Mouse (Mus musculus) Patski (cell line): ENCODE measurements around the gene Tceanc. TPM values are rescaled to one million over a fixed set of nuclear protein-coding genes. Genes with fewer than 3 reads are reported as not detected.

Source experiments
- ATAC-seq: fragments of 100-300 bp; one replicate; pipeline ENCODE4 v1.8.0; 2021
- CTCF ChIA-PET: fragments of 350-600 bp; sonication (Branson Sonifier 250); formaldehyde crosslinking; loops from one replicate; lab custom pipeline; 2022; ENCODE audit warnings: inconsistent platforms; lab: Charles Lee
- POLR2A ChIA-PET: fragments of 350-600 bp; sonication (Branson Sonifier 250); formaldehyde crosslinking; loops from one replicate; lab custom pipeline; 2022; ENCODE audit warnings: antibody characterized with exemption, inconsistent platforms; lab: Charles Lee
- DNase-seq: peaks from one replicate; pipeline ENCODE4 v3.0.0-alpha.2; 2011; ENCODE audit warnings: low read depth, low spot score
- H3K27me3 ChIP-seq: fragments of 371-371 bp; one replicate; pipeline ENCODE4 v1.5.1; 2021
- CTCF ChIP-seq: fragments of 100-300 bp; IDR thresholded peaks from one replicate; pipeline ENCODE4 v1.5.1; 2021
- in situ Hi-C: fragments of 300-500 bp; cut with MboI; formaldehyde crosslinking; loops from 3 replicates; pipeline ENCODE4 v1.11.1; 2018; ENCODE audit warnings: low pct_unique_long_range_greater_than_20kb, mixed read lengths
- polyA plus RNA-seq: library from polyadenylated mRNA; unstranded; gene quantifications from one replicate; pipeline ENCODE4 v1.2.3, GENCODE M21; 2021

Tceanc gene
- 2.7 TPM for polyA plus RNA-seq

DNA sequence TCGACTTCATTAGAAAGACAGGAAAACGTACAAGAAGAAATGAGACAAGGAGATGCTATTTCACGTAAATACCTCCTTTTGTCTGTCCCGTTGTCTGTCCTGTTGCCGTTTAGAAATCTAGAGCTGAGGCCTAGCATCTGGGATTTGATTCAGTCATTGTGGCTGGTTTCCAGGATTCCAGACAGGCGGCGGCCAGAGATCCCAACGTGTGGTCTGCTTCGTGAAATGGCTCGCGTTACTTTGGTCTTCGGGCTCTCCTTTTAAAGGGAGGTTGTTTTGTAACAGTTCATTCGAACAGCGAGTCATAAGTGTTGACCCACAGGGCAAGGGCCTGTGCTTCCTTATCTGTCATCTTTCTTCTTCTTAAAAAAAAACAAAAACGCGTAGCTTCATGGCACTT is at the start of gene Tceanc:
Gene Tceanc, minus strand, starts transcription at position 223 of the 400 bp plus-strand sequence.
- no peaks in the 10 kb centered on the region for H3K27me3 ChIP-seq
- TF ChIP-seq CTCF, result no peak
- in situ Hi-C loops, result no loop called here
- no peak for ATAC-seq
- ChIA-PET CTCF (no interaction called here), POLR2A (interaction anchor here (0.6 kb wide), 1 partner anchor 1564 kb away, joined by 3 read pairs; no protein-coding TSS in a partner anchor)
- DNase-seq, result no peak

DNA sequence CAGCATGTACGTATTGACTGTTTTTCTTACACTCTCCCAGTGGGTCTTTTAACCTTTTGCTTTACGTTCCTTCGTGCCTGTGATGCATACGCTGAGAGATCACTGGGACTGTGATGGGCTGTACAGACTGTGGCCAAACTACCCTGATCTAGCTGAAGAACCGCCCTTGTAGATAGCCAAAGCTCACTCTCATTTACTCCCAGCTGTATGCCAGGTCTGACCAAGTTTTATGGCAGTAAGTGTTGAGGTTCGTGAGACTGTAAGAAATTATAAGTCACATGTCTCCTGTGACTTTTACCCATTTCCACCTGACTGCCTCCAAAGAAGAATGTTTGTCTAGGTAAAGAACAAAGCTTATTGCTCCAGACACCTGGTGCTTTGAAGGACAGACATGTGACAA is 47.6 kb upstream of the Tceanc start:
- POLR2A ChIA-PET, result no interaction called here
- ATAC-seq (no peak), DNase-seq (no peak)
- peaks cover 3% of the 10 kb centered on the region for H3K27me3 ChIP-seq
- CTCF ChIA-PET, result no interaction called here
- in situ Hi-C loops, result no loop called here
- TF ChIP-seq CTCF, result no peak

DNA sequence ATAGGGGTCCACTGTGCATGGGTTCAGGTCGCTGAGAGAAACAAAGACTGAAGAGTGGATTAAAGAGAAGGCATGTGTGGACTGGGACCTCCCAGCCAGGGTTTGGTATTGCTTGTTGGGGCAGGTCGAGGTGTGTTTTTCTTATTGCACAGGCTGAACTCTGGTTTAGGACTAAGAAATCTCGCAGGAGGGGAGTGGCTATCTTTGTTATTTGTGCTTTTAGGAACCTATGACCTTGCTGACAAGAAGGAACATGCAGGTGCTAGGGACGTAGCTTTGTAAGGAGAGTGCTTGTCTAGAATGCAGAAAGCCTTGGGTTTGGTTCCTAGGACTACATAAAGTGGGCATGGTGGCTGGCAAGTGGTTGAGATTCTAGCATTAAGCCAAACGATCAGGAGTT is 47.0 kb upstream of the Tceanc start:
- ChIA-PET POLR2A (no interaction called here), CTCF (no interaction called here)
- no peak for TF ChIP-seq CTCF
- DNase-seq (no peak), ATAC-seq (no peak)
- in situ Hi-C loops, result no loop called here
- peaks cover 3% of the 10 kb centered on the region for H3K27me3 ChIP-seq

DNA sequence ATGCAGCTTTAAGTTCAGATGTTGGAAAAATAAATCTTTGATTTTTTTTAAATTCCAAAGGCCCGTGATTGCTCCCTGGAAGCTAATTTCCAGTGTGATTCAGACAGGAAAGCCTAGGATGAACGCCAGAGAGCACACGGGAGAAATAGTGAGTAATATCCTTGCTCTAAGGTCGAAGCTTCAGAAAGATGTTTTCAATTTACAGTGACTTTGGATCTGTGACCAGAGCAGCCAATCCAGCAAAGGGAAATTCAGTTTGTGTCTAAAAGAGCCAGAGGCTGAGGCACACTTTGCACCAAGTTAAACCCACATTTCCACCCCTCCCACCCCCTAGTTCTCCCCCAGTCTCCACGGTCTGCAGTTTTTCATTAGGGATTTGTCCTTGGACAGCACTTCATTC is 46.5 kb upstream of the Tceanc start:
- no peak for TF ChIP-seq CTCF
- ChIA-PET CTCF (no interaction called here), POLR2A (no interaction called here)
- in situ Hi-C loops, result loop anchor here (5.0 kb wide), 1 partner anchor 53 kb away; no protein-coding TSS in a partner anchor
- H3K27me3 ChIP-seq, result peaks cover 3% of the 10 kb centered on the region
- ATAC-seq (no peak), DNase-seq (no peak)

DNA sequence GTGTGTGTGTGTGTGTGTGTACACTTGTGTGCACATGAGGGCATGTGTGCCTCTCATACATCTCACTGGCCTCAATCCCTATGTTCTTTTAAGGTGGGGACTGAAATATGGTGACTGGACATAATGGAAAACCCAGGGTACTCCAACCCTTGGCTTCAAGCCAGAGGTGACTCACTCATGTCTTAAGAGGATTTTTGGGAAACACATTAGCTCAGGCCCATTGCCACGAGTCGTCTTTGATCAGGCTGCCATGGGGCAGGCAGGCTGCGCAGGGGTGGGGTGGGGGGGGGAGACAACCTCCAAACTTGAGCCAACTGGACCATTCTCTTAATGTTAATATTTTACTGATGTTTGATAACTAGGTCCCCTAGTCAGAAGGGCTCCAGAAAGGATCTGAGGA is 41.0 kb upstream of the Tceanc start:
- H3K27me3 ChIP-seq, result no peaks in the 10 kb centered on the region
- ATAC-seq (peak; percentile 80), DNase-seq (peak; percentile 83)
- ChIA-PET CTCF (no interaction called here), POLR2A (no interaction called here)
- in situ Hi-C loops, result loop anchor here (5.0 kb wide), 1 partner anchor 87 kb away; no protein-coding TSS in a partner anchor
- TF ChIP-seq CTCF, result no peak

DNA sequence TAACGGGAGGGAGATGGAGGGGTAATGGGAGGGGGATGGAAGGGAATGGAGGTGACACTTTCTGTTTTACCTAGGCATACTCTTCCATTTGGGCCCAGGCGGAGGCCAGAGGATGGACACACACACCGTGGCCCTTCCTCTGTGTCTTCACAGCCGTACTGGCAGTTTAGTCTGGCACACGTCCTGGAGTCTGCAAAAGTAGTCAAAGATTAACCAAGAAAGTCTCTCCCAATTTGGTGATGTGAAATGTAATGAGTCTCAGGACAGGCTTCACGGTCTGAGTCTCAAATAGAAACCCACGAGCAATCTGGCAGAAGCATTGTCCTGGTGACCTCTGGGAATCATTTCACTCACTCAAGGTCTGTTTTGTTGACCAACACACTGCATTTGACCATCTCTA is 34.0 kb upstream of the Tceanc start:
- TF ChIP-seq CTCF, result no peak
- POLR2A ChIA-PET, result interaction anchor here (0.6 kb wide), 1 partner anchor 23 kb away, joined by 3 read pairs; no protein-coding TSS in a partner anchor
- in situ Hi-C loops, result no loop called here
- DNase-seq, result no peak
- no peaks in the 10 kb centered on the region for H3K27me3 ChIP-seq
- CTCF ChIA-PET, result no interaction called here
- peak; percentile 82 for ATAC-seq

DNA sequence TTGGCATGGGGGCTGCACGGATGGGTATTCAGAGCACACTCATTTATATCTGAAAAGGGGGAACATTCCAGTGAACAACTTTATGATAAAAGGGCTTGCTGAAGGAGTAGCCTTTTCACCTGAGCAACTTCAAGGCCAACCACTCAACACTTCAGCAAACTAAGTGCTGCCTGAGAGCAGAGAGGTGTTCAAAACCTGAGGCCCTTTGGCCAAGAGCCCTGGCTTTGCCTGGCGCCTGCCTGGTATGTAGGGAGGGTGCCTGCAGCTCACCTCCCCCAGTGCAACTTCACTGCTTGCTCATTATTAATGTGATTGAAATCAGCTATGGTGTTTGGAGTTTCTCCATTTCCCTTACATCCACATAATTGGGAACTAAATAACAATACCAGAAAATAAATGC is 28.1 kb upstream of the Tceanc start:
- H3K27me3 ChIP-seq, result no peaks in the 10 kb centered on the region
- POLR2A ChIA-PET, result no interaction called here
- DNase-seq, result no peak
- in situ Hi-C loops, result no loop called here
- CTCF ChIA-PET, result interaction anchor here (0.9 kb wide), 1 partner anchor 32 kb away, joined by 3 read pairs; no protein-coding TSS in a partner anchor
- TF ChIP-seq CTCF, result no peak
- ATAC-seq, result no peak

DNA sequence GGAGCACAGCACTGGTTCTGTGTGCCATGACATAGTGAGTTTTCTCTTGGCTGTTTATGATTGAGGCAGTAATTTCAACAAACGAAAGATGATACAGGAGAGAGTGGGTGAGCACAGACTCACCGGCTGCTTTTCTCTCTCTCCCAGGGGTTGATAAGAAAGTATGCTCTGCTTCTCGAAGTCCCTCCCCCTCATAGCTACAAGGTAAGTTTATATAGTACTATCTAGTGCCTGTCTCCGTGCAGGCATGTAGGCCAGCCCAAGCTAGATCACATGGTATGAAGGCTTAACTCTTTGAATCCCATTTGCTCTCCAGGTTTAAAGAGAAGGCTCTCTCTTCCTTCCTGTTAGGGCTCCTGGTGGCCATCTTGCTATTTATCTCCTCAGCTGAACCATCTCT is 16.8 kb upstream of the Tceanc start:
- ATAC-seq (no peak), DNase-seq (no peak)
- ChIA-PET POLR2A (no interaction called here), CTCF (no interaction called here)
- H3K27me3 ChIP-seq, result peaks cover 7% of the 10 kb centered on the region
- in situ Hi-C loops, result no loop called here
- no peak for TF ChIP-seq CTCF

DNA sequence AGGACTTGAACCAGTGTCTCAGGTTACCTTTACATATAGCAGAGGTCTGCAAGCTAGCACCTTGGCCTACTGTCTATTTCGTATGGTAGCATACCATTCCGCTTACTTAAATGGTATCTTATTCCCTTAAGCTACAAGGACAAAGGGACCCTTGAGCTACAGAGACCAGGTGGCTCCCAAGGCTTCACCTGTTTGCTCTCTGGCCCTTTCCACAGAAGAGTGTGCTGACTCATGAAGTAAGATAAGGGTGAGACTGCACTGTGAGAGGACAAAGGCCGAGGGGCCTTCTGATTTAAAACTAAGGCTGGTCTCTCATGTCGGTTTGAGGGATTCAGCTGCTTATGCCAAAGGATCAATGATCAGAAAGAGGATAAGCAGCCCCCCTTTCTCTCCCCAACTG is 15.1 kb upstream of the Tceanc start:
- POLR2A ChIA-PET, result no interaction called here
- H3K27me3 ChIP-seq, result peaks cover 7% of the 10 kb centered on the region

DNA sequence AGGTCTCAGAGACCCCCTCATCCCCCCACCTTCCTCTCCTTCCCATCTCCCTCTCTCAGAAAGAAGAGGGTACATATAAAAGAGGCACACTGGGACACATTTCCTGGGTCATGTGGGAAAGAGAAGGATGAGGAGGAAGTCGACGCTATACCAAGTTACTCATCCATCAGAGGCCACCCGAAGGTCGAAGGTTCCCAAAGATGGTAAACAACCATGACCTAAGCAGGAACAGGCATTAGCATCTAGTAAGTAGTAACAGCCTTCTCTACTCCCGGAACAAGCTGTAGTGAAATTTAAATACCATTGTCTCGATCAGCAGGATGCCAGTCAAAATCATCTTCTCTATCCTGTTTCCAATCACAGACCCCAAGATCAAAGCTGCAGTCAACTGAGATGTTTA is 13.3 kb upstream of the Tceanc start:
- ChIA-PET POLR2A (no interaction called here), CTCF (interaction anchor here (2.1 kb wide), 1 partner anchor 12 kb away, joined by 5 read pairs; no protein-coding TSS in a partner anchor)
- no peak for DNase-seq
- no peak for ATAC-seq
- in situ Hi-C loops, result no loop called here
- no peaks in the 10 kb centered on the region for H3K27me3 ChIP-seq
- TF ChIP-seq CTCF, result no peak

More for the DNA sequence above, 15.1 kb upstream of the Tceanc start:
- CTCF ChIA-PET, result no interaction called here
- no peak for ATAC-seq
- in situ Hi-C loops, result no loop called here
- TF ChIP-seq CTCF, result no peak
- DNase-seq, result no peak

DNA sequence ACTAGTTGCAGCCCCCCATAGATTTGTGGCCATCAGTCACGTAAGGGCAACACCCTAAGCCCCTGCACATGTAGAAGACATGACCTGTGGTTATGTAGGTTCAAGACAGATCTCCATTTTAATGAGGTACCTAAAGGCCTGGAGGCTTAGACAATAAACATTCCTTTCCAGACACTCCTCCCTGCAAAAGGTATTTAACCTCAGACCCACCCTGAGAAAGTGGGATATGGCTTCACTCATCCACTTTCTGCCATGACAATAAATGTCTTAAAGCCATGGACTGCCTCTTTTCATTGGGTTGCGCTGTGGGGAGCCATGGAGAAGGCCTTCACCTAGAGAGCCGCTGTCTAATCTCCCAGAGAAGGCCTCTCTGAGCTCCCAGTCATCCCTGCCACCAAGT is 9.8 kb upstream of the Tceanc start:
- ATAC-seq, result no peak
- ChIA-PET POLR2A (no interaction called here), CTCF (no interaction called here)
- in situ Hi-C loops, result no loop called here
- H3K27me3 ChIP-seq, result no peaks in the 10 kb centered on the region
- DNase-seq, result no peak
- TF ChIP-seq CTCF, result no peak

DNA sequence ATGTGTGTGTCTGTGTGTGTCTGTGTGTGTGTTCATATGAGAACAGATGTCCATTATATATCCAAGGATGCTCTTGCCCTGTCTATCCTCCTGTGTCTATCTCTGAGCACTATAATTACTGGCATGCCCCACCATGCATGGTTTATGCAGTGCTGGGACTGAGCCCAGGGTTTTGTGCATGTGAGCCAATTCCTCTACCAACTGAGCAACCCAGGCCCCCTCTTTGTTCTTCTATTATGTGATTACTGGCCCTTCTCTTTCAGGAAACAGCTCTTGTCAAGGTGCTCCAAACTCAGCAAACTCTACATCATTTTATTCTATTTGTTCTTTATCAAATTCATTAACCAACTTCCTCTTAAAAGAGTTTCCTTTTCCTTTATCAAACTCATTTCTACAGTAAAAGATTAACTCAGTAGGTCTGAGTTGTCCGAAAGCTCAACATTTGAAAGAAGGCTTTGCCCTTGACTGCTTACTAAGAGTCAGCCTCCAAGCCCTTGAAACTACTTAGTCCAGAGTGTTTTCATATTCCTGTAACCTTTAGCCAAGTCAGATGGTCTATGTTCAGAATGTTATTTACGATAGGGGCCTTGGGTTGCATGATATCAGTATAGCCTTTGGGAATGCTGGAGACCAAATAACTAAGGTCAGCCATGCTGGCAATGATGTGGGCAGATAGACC is 7.4 kb upstream of the Tceanc start:
- ATAC-seq (no peak), DNase-seq (no peak)
- H3K27me3 ChIP-seq, result no peaks in the 10 kb centered on the region
- in situ Hi-C loops, result no loop called here
- ChIA-PET POLR2A (no interaction called here), CTCF (no interaction called here)
- TF ChIP-seq CTCF, result no peak
